Mouse (Mus musculus): ENCODE data around the gene Cnmd. TPM values are rescaled to one million over a fixed set of nuclear protein-coding genes. Genes with fewer than 3 reads are reported as not detected.

Cnmd gene
- not detected in 2 replicates for polyA plus RNA-seq (2012)

GRCm38 (mm10) chr14:79662001-79662400 is at the start of gene Cnmd:
Gene Cnmd, minus strand, starts transcription at chr14:79662170.

Other genes starting within 250 kb of the Cnmd start
- 3.6 and 4.0 TPM in 2 replicates for gene Kbtbd7, start 235.7 kb downstream of the Cnmd start, polyA plus RNA-seq (2012)
- 1.3 TPM in 2 replicates for gene Kbtbd6, start 210.3 kb downstream of the Cnmd start, polyA plus RNA-seq (2012)
- 13.7 and 14.6 TPM in 2 replicates for gene Elf1, start 181.0 kb downstream of the Cnmd start, polyA plus RNA-seq (2012)
- 4.7 and 5.8 TPM in 2 replicates for gene Wbp4, start 180.7 kb downstream of the Cnmd start, polyA plus RNA-seq (2012)
- gene Sugt1, start 74.5 kb downstream of the Cnmd start, polyA plus RNA-seq (2012): 2.8 TPM in 2 replicates
- 0.16 and 0.29 TPM in 2 replicates for gene Pcdh8, start 109.1 kb upstream of the Cnmd start, polyA plus RNA-seq (2012)